Mouse (Mus musculus) ES-E14 (cell line): ENCODE measurements around the gene Rpap2. TPM values are rescaled to one million over a fixed set of nuclear protein-coding genes. Genes with fewer than 3 reads are reported as not detected.

ENCODE experiments used
- DNase-seq: peaks from one replicate; pipeline ENCODE4 v3.0.0-alpha.2; 2013; ENCODE audit warnings: low read depth, low spot score
- H3K27ac ChIP-seq: 2 replicates; pipeline ENCODE4 v1.5.1; 2012; ENCODE audit warnings: low read depth, mild to moderate bottlenecking, low read length, moderate library complexity, mixed read lengths; ENCODE audit not compliant: poor library complexity, insufficient read depth, severe bottlenecking
- H3K36me3 ChIP-seq: 2 replicates; pipeline ENCODE4 v1.6.1; 2012; ENCODE audit warnings: mild to moderate bottlenecking, low read length, moderate library complexity, mixed read lengths; ENCODE audit not compliant: control insufficient read depth, poor library complexity, insufficient read depth, severe bottlenecking
- H3K4me1 ChIP-seq, 2 experiments: fragments of 150-350 bp in 1 of 2; sonication (generic) in 1 of 2; 2 replicates each; pipeline ENCODE4 v1.6.1; 2012; ENCODE audit warnings: low read length in 2 of 2, mild to moderate bottlenecking in 1 of 2, mixed read lengths in 1 of 2; ENCODE audit not compliant: control insufficient read depth in 2 of 2, insufficient read depth in 2 of 2, poor library complexity in 1 of 2
- H3K4me3 ChIP-seq, 2 experiments: fragments of 150-350 bp in 1 of 2; sonication (generic) in 1 of 2; 2 replicates each; pipeline ENCODE4 v1.5.1; 2012; ENCODE audit warnings: low read length in 2 of 2, low read depth in 1 of 2, mild to moderate bottlenecking in 1 of 2, mixed read lengths in 1 of 2; ENCODE audit not compliant: insufficient read depth in 1 of 2, poor library complexity in 1 of 2, severe bottlenecking in 1 of 2
- H3K9ac ChIP-seq: 2 replicates; pipeline ENCODE4 v1.6.1; 2012; ENCODE audit warnings: low read depth, mild to moderate bottlenecking, low read length, mixed read lengths; ENCODE audit not compliant: poor library complexity, insufficient read depth, severe bottlenecking
- H3K9me3 ChIP-seq: fragments of 150-350 bp; sonication (generic); 2 replicates; pipeline ENCODE4 v1.6.1; 2012; ENCODE audit warnings: low read depth, mild to moderate bottlenecking, low read length; ENCODE audit not compliant: control insufficient read depth, insufficient read depth
- CHD2 ChIP-seq: IDR thresholded peaks from 2 replicates; pipeline ENCODE4 v1.6.1; 2014; ENCODE audit warnings: mild to moderate bottlenecking, low read depth, low read length, inconsistent platforms
- HCFC1 ChIP-seq: IDR thresholded peaks from 2 replicates; pipeline ENCODE4 v1.6.1; 2012; ENCODE audit warnings: low read length, inconsistent platforms, borderline replicate concordance; ENCODE audit not compliant: insufficient read depth
- MAFK ChIP-seq: IDR thresholded peaks from 2 replicates; pipeline ENCODE4 v1.6.1; 2014; ENCODE audit warnings: mild to moderate bottlenecking, low read depth, low read length, inconsistent platforms; ENCODE audit not compliant: insufficient read depth
- ZC3H11A ChIP-seq: IDR thresholded peaks from 2 replicates; pipeline ENCODE4 v1.6.1; 2012; ENCODE audit warnings: low read depth, mild to moderate bottlenecking, inconsistent platforms, low read length, borderline replicate concordance
- ZNF384 ChIP-seq: IDR thresholded peaks from 2 replicates; pipeline ENCODE4 v1.6.1; 2012; ENCODE audit warnings: low read depth, low read length, inconsistent platforms
- in situ Hi-C, 2 experiments: fragments of 600-800 bp; cut with MboI; formaldehyde crosslinking; loops; one replicate each; pipeline ENCODE4 v1.15.1; 2025; ENCODE audit warnings: low sequenced_read_pairs in 2 of 2, inconsistent platforms in 1 of 2; ENCODE audit not compliant: unreplicated experiment in 2 of 2
- total RNA-seq: library from RNA; depleted of rRNA; stranded (reverse); fragments of 300-350 nt; gene quantifications from 2 replicates; pipeline ENCODE4 v1.2.3, GENCODE M21; 2012

Rpap2 gene
- total RNA-seq, 1 experiment = 20.2 TPM

GRCm38 (mm10) chr5:107621327-107621726, 24.2 kb downstream of the Rpap2 start:
- H3K9ac ChIP-seq = no peak overlapping the region
- DNase-seq = no peak
- in situ Hi-C loops = no loop called here

DNA sequence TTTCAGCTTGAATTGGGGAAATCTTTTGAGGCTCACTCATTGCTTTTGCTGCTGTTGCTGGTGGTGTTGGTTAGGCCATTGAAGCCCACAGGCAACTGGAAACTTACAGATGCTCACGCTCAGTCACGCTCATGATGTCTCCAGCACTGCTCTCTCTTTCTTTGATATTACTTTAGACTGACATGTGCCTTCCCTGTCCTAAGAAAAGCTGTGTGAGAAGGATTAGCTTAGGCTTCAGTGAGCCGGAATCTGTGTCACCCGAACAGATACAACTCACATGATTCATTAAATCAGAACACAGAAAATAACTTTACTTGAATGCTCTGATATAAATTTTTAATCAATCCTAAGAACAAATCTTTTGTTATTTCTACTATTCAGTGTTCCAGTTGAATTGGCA, 36.5 kb downstream of the Rpap2 start:
- TF ChIP-seq ZNF384 = no peak

More at GRCm38 (mm10) chr5:107621327-107621726, 24.2 kb downstream of the Rpap2 start:
- H3K27ac ChIP-seq = no peak overlapping the region
- H3K9me3 ChIP-seq = no peaks in the 10 kb centered on the region
- no peaks in the 10 kb centered on the region for H3K4me1 ChIP-seq
- peaks cover 7% of the 10 kb centered on the region; the same call in 1 of the 2 replicates for H3K36me3 ChIP-seq
- no peak for TF ChIP-seq ZC3H11A
- no peak for TF ChIP-seq ZNF384
- TF ChIP-seq HCFC1 = no peak
- no peak for TF ChIP-seq CHD2
- TF ChIP-seq MAFK = no peak
- H3K4me3 ChIP-seq = no peak overlapping the region

DNA sequence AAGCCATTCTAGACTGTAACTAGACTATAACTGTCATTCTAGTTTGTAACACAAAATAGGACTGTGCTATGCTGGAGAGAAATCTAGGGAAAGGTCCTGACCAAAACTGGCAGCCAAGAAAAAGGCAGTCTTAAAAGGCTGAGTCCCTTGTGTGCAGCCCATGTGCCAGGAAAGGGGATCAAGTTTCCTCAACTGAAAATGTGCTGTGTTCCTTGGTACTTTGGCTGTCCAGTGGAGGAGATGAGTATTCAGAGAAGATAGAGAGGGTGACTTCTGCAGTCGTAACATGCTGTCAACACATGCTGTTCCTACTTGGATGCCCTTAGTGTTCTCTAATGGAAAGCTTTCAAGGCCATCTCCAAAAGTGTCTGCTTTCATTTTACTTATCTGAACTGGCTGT, 39.9 kb downstream of the Rpap2 start:
- H3K4me1 ChIP-seq = no peaks in the 10 kb centered on the region
- DNase-seq = no peak
- TF ChIP-seq ZNF384 = no peak
- TF ChIP-seq MAFK = no peak
- TF ChIP-seq HCFC1 = no peak
- TF ChIP-seq CHD2 = no peak
- no peak for TF ChIP-seq ZC3H11A

More for the DNA sequence above, 36.5 kb downstream of the Rpap2 start:
- Histone ChIP-seq H3K9me3 (no peaks in the 10 kb centered on the region), H3K27ac (no peak overlapping the region), H3K4me3 (no peak overlapping the region), H3K9ac (no peak overlapping the region), H3K36me3 (peaks cover 4% of the 10 kb centered on the region; the same call in 1 of the 2 replicates), H3K4me1 (no peaks in the 10 kb centered on the region)
- no peak for DNase-seq
- in situ Hi-C loops = no loop called here

DNA sequence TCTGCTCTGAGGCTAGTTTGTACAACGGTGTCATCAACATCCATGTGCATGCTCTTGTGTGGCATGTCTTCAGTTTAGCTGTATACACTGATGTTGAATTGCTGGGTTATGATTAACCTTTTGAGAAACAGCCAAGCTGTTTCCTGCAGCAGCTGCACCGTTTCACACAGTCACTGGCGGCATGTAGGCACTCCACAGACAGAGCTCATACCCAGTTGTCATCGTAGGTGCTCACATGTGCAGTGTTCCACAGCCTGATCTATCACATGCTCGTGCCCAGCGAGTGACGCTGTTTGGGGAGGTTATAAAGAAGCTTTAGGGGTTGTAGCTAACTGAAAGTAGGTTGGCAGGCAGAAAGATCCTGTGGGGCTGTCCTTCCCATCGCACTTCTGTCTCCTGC, 41.2 kb downstream of the Rpap2 start:
- Histone ChIP-seq H3K4me3 (no peak overlapping the region), H3K4me1 (no peaks in the 10 kb centered on the region), H3K9ac (no peak overlapping the region), H3K27ac (no peak overlapping the region), H3K9me3 (no peaks in the 10 kb centered on the region), H3K36me3 (peaks cover 2% of the 10 kb centered on the region; the same call in 1 of the 2 replicates)
- no peak for DNase-seq
- no peak for TF ChIP-seq HCFC1
- no peak for TF ChIP-seq MAFK
- TF ChIP-seq ZC3H11A = no peak
- TF ChIP-seq CHD2 = no peak
- no peak for TF ChIP-seq ZNF384
- in situ Hi-C loops = no loop called here

More for the DNA sequence above, 39.9 kb downstream of the Rpap2 start:
- in situ Hi-C loops = no loop called here
- Histone ChIP-seq H3K27ac (no peak overlapping the region), H3K9ac (no peak overlapping the region), H3K9me3 (no peaks in the 10 kb centered on the region), H3K4me3 (no peak overlapping the region), H3K36me3 (peaks cover 2% of the 10 kb centered on the region; the same call in 1 of the 2 replicates)

DNA sequence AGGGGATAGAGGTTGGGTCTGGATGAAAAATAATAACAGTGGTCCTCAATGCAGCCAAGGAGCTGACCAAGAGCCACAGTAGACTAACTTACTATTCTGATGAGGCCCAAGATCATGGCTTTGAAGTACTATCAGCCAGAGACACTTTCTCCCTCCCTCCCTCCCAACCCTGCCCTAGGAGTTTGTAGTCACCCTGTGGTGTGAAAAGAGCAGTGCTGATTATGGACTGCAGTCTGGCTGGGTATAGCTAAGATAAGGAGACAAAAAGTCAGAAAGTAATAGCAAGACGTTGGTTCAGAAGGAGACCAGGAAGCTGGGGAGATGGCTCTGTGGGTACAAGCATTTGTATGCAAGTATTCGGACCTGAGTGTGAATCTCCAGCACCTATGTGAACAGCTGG, 47.4 kb downstream of the Rpap2 start:
- DNase-seq = no peak
- TF ChIP-seq CHD2 (no peak), ZC3H11A (no peak), MAFK (no peak), HCFC1 (no peak), ZNF384 (no peak)
- in situ Hi-C loops = no loop called here

More for the DNA sequence above, 47.4 kb downstream of the Rpap2 start:
- Histone ChIP-seq H3K4me1 (no peaks in the 10 kb centered on the region), H3K27ac (no peak overlapping the region), H3K9me3 (no peaks in the 10 kb centered on the region), H3K36me3 (peaks cover 3% of the 10 kb centered on the region; the same call in 1 of the 2 replicates), H3K4me3 (no peak overlapping the region), H3K9ac (no peak overlapping the region)
